Mouse (Mus musculus) left cerebral cortex, postnatal 10 days (tissue): ENCODE results near the gene Gad1. TPM values are rescaled to one million over a fixed set of nuclear protein-coding genes. Genes with fewer than 3 reads are reported as not detected.
A peak's percentile ranks its signal among the peaks of the same experiment; 100 is the strongest.
"Not testable (repeated sequence)": the region's sequence is repeated elsewhere in the genome, so short reads cannot be mapped to it uniquely, and the experiment has no call there.

Experiments used
- DNase-seq, 2 experiments: peaks; one replicate each; pipeline ENCODE4 v3.0.0; 2021 to 2022; ENCODE audit warnings: low spot score in 2 of 2, mixed read lengths in 1 of 2; ENCODE audit errors: extremely low spot score in 1 of 2
- intact Hi-C: fragments of 180-260 bp; cut with DNase I; formaldehyde crosslinking; loops from one replicate; pipeline ENCODE4 v1.15.1; 2025
- total RNA-seq, 2 experiments: library from RNA; stranded (reverse); gene quantifications; 2 replicates each; pipeline ENCODE4 v1.2.3; 2021

Gad1 gene
- 100 to 1,000 TPM; 162 to 165 TPM for total RNA-seq

GRCm38 (mm10) chr2:70552772-70553171, at the start of gene Gad1:
Gad1 (plus strand) TSS chr2:70553072.
- DNase-seq: no peak
- intact Hi-C loops: no loop called here

GRCm38 (mm10) chr2:70503436-70503835, 49.4 kb upstream of the Gad1 start:
- intact Hi-C loops: no loop called here
- DNase-seq: no peak

- intact Hi-C loops: no loop called here
- DNase-seq: no peak
These were observed 47.6 kb upstream of the Gad1 start for GRCm38 (mm10) chr2:70505229-70505628.

- no peak for DNase-seq
- intact Hi-C loops: no loop called here
These were observed 47.0 kb upstream of the Gad1 start for GRCm38 (mm10) chr2:70505896-70506295.

- intact Hi-C loops: no loop called here
- DNase-seq: no peak
These were observed 46.5 kb upstream of the Gad1 start for GRCm38 (mm10) chr2:70506372-70506771.

DNA sequence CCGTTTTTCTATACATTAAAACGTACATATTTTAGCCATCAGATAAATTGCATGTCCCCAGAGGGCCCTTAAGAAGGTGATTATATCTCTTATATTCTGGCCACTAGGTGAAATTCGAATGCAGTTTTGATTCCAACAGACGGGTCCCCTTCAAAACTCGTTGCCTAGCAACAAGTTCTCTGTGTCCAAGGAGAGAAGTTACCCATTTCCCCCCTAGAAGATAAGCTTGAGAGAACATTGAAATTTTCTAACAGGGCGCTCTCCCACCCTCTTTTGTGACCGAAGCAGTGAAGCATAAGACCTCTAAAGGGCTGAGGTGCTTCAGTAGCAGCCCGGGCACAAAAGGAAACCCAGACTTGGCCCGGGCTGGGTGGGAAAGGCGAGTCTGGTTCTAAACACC, 44.4 kb upstream of the Gad1 start, which contains the start of gene Erich2:
Gene Erich2, plus strand, starts transcription at position 324 of the 400 bp plus-strand sequence.
- intact Hi-C loops: no loop called here

DNA sequence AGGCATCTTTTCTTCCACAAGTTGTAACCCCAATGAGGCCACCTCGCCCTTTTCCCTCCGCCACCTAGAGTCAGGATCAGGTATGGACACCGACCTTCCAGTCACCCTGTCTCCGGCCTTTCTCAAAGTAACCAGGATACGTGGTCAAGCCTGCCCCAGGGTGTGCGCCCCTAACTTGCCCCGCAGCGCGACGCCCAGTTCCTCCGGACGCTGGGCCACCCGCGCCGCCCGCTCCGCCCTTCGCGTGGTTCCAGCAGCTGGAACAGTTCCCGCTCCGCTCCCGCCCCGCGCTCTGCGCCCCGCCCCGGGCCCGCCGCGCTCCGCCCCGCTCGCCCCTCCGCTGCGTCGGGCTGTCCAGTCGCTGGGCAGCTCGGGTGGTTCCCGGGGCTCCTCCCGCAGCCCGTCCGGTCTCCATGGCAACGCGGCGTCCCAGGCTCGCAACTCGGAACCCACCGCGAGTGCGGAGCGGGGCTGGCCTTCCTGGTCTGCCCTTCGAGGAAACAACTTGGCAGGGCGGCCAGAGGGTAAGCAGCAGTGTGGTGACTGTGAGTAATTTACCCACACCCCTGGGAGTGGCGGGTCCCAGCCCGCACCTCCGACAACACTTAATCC, 43.7 kb upstream of the Gad1 start:
- peak; percentile 62 to 92 for DNase-seq
- intact Hi-C loops: no loop called here

More for the DNA sequence above, 44.4 kb upstream of the Gad1 start, which contains the start of gene Erich2:
- no peak for DNase-seq

DNA sequence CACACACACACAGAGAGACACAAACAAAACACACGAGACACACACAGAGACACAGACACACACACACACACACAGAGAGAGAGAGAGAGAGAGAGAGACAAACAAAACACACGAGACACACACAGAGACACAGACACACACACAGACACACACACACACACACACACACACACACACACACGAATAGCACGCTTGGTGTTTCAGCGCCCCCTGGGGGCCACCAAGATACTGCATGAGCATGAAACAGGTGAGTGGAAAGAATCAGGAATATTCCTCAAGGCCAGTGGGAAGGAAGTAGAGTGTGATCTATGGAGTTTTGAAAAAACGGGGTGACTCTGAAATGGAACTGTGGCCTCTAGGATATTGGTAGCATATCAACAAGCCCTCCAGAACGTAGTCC, 14.6 kb upstream of the Gad1 start:
- DNase-seq: peak in 1 of 2 experiments; percentile 44
- intact Hi-C loops: not testable (repeated sequence)

DNA sequence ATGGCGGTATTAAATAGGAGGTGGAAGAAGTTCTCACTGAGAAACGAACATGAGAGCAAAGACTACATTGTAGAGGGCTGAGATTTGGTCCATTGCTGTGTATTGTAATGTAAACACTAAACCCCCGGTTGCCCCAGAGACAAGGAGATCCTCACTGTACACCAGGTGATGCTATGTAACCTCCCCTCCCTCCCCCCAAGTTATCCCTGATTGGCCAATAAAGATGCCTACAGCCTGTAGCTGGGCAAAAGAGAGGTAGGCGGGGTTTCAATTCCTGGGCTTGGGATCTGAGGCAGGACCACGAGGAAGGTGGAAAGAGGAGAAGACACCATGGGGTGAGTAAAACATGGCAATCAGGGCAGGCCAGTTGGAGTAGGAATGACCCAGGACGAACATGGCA, 2.2 kb upstream of the Gad1 start:
- intact Hi-C loops: no loop called here
- no peak for DNase-seq

GRCm38 (mm10) chr2:70551446-70551845, 1.4 kb upstream of the Gad1 start:
- no peak for DNase-seq
- intact Hi-C loops: no loop called here

DNA sequence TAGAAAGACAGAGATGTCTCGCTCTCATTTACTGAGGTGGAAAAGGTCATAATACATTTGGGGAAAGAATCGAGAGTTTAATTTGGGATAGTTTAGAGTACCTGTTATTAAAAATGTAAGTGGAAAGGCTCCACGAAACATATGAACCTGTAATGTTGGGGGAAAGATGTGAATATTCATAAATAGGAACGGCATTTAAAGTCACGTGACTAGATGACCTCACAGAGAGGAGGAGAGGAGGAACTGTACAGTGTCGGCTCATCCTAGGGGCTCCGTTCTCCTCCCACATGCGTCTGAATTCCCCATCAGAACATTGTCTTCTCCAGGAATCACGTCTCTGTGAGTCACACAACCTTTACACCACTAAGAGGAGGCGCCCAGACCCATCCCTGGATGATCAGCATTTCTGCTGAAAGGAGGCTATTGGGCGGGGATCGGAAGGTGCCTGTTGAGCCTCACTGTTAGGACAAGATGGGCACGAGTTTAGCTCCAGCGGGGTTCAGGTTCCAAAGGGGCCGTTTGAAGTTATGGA, 739 bp upstream of the Gad1 start:
- DNase-seq: no peak
- intact Hi-C loops: no loop called here

DNA sequence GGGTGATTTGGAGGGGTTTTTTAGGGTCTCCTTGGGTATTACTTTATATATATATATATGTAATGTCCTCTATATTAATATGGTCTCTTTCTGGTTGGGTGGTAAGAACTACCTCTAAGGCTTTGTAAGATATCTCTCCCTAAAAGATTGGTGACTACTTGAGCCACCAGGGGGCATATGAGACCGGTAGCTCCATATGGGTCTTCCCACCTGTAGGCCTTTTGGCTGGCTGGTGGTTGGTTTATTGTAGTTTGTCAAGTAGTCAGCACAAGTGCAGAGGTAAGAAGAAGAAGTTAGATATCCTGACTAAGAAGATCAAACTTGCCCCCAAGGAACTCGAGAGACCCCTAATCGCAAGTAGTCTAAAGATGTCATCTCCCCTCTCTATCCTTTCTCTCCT, 954 bp downstream of the Gad1 start:
- no peak for DNase-seq
- intact Hi-C loops: no loop called here

GRCm38 (mm10) chr2:70558112-70558842, 5.4 kb downstream of the Gad1 start:
- intact Hi-C loops: loop anchor here (2.0 to 5.0 kb wide), 2 partner anchors 301 to 331 kb away; no protein-coding TSS in a partner anchor
- peak; percentile 87 to 91 for DNase-seq

DNA sequence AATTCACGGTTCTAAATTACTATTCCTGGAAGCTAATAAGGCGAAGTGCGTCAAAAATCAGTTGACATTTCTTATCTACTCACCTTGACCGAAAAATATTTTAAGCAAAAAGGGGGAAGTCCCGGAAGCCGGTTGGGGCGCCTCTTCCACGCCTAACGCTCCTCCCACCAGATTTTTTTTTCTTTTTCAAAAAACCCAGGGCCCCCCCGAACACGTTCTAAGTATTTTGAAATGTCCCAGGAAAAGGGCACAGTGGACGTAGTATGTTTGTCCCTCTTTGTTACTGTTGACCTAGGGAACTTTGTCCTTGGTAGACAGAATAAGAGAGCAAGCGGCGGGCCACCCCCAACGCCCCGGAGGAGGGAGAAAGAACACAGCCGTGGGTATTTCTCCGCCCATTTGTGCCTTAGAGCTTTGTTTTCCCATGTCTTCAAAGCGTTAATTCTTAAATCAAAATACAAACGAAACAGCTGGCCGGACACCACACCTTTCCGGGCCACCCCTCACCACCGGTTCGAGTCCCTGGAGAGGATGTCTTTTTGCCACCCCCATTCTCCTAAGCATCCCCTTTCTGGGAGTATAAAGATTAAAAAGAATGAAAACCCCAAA, 6.1 kb downstream of the Gad1 start:
- intact Hi-C loops: loop anchor here (2.0 to 5.0 kb wide), 2 partner anchors 302 to 332 kb away; no protein-coding TSS in a partner anchor
- DNase-seq: peak in 1 of 2 experiments; percentile 28

GRCm38 (mm10) chr2:70559520-70559919, 6.6 kb downstream of the Gad1 start:
- intact Hi-C loops: loop anchor here (2.0 to 5.0 kb wide), 2 partner anchors 302 to 333 kb away; no protein-coding TSS in a partner anchor
- peak in 1 of 2 experiments; percentile 46 for DNase-seq

DNA sequence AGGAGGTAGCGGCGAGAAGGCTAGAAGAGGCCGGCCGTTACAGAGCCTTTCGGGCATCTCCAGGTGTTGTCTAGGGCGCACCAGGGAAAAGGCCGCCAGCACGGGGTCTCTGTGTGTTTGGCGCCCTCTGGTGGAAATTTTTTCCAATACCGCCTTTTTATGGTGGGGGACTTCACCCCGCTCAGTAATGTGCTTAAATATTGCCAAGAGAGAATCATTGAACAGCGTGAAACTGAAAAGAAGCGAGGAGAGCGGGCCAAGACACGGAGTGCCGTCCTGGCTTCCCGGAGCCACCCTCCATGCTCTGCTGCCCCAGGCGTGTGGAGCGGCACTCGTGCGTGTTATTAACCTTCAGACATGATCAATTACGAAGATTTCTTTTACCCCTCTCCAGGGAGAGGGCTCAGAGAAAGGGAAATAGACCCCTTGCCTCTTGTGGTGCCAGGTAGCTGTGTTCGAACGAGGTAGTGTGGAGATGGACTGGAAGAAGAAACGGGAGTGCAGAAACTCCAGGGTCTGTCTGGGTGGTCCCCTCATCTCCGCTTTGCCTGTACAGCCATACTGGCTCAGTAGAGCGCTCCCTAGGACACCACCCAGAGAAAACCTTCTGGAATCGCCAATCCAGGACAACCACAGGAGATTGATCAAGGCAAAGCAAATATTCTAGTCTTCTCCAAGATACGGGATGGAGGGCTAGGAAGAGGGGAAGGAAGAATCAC, 8.4 kb downstream of the Gad1 start:
- peak; percentile 55 to 66 for DNase-seq
- intact Hi-C loops: loop anchor here (2.0 to 10.0 kb wide), 3 partner anchors 434 to 974 kb away; no protein-coding TSS in a partner anchor

- DNase-seq: peak in 1 of 2 experiments; percentile 54
- intact Hi-C loops: loop anchor here (10.0 kb wide), 2 partner anchors 927 to 973 kb away; no protein-coding TSS in a partner anchor
These were observed 9.2 kb downstream of the Gad1 start for GRCm38 (mm10) chr2:70562011-70562491.

DNA sequence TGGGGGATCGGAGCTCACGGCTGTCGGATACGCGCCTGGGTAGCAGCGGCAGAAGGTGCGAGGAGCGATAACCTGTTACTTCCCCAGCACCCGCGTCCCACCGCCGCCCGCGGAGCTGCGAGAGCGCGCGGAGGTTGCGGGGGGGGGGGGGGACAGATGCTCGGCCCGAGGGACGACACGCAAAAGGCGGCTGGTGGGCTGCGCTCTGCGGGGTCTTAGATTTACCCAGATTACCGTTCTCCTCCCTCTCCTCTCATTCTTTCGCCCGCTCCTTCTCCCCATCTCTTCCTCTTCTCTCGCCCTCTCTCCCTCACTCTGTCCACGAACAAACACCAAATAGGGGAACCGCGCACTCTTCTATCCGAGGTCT, 9.7 kb downstream of the Gad1 start:
- DNase-seq: no peak
- intact Hi-C loops: loop anchor here (10.0 kb wide), 2 partner anchors 928 to 972 kb away; no protein-coding TSS in a partner anchor
